Mouse (Mus musculus): ENCODE data around the gene Crxos.
"Not testable (repeated sequence)": the region's sequence is repeated elsewhere in the genome, so short reads cannot be mapped to it uniquely, and the experiment has no call there.

Gene Crxos

DNA sequence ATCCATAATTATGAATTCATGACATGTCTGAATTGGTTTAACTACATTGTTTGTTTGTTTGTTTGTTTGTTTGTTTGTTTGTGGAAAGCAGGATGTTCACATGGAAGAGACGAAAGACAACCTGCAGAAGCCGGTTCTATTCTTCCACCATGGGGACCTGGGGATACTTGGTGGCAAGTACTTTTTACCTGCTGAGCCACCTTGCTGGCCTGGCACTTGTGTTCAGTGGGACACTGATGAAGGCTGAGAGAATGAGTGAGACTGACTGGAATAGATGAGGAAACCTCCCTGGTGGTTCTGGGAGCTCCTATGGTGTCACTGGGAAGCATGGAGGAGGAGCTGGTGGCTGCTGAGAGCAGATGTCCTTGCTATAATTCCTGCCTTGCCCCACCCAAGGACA, at the start of gene Crxos:
Crxos (plus strand) TSS at position 301 of the 400 bp plus-strand sequence.
- no peak for DNase-seq (ENCODE audit: low read depth, low spot score)

DNA sequence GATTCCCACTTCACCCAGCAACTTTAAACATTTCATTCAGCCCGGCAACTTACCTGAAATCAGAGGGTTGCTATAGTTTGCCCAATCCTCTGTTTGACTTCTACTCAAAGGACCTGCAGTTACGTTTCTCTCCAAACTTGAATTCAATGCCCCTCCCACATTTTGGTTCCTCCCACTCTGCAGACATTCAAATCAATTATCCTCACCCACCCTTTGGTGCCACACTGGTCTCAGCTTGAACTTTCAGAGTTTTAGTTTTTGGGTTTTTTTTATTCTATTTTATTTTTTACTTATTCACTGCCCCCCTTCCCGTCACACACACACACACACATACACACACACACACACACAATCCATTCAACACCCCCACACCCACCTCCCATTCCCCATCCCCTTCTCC, 42.8 kb upstream of the Crxos start, which contains the start of gene Obox6:
Obox6 (minus strand) TSS at position 101 of the 400 bp plus-strand sequence.
- no peak for DNase-seq (ENCODE audit: low read depth, low spot score)

GRCm38 (mm10) chr7:15859657-15860056, 22.8 kb upstream of the Crxos start:
- no peak for DNase-seq (ENCODE audit: low read depth, low spot score)

- DNase-seq (ENCODE audit: low read depth, low spot score), result no peak
Measured at GRCm38 (mm10) chr7:15864104-15864503, 18.3 kb upstream of the Crxos start.

GRCm38 (mm10) chr7:15879756-15880155, 2.7 kb upstream of the Crxos start, which contains the start of gene Crx:
Gene Crx (minus strand): TSS chr7:15879968.
- DNase-seq (ENCODE audit: low read depth, low spot score), result no peak

- DNase-seq (ENCODE audit: low read depth, low spot score), result no peak
Measured at GRCm38 (mm10) chr7:15881388-15881787, 1.0 kb upstream of the Crxos start.

GRCm38 (mm10) chr7:15881831-15882230, 586 bp upstream of the Crxos start:
- DNase-seq (ENCODE audit: low read depth, low spot score), result no peak

DNA sequence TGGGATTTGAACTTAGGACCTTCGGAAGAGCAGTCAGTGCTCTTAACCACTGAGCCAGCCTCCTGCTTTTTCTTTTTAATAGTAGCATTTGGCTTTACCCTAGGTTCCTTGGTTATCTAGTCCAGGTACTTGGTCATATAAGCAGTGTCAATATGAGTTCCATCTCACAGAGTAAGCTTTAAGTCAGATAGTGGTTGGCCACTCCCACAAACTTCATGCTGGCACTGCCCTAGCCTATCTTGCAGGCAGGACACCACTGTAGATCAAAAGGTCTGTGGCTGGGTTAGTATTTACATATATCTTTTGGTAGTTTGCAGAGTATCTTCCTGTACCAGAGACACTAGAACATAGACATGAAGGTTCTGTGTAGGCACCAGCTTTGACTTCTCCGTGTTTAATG, 1.7 kb downstream of the Crxos start:
- no peak for DNase-seq (ENCODE audit: low read depth, low spot score)

GRCm38 (mm10) chr7:15894251-15894650, 11.8 kb downstream of the Crxos start:
- DNase-seq (ENCODE audit: low read depth, low spot score), result no peak

DNA sequence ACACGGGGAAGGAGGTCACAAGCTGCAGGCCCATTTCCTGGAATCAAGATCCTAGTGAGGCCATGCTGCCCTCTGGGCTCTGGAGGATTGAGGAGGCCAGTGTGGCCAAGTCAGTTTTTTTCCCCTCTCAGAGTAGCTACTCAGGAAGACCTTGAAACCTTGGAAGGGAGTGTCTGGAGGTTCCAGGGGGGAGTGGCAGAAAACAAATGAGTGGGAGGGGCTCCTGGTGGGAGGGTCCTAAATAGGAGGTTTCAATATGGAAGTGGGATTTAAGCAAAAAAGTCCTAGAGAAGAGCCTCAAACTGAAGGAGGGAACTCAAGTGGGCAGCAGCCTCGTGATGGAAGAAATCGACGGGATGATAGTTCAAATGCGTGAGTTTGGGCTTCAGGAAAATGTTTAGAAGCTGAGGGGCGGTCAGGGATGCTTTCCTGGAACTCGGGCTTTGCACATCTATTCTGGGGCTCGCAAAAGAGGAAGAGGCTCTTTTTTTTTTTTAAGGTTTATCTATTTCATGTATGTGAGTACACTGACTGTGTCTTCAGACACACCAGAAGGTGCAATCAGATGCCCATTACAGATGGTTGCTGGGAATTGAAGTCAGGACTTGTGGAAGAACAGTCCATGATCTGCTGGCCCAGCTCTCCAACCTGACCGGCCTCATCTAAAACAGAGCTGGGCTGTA, 19.1 kb downstream of the Crxos start:
- no peak for DNase-seq (ENCODE audit: low read depth, low spot score)

GRCm38 (mm10) chr7:15905861-15906260, 23.4 kb downstream of the Crxos start:
- DNase-seq (ENCODE audit: low read depth, low spot score), result no peak

DNA sequence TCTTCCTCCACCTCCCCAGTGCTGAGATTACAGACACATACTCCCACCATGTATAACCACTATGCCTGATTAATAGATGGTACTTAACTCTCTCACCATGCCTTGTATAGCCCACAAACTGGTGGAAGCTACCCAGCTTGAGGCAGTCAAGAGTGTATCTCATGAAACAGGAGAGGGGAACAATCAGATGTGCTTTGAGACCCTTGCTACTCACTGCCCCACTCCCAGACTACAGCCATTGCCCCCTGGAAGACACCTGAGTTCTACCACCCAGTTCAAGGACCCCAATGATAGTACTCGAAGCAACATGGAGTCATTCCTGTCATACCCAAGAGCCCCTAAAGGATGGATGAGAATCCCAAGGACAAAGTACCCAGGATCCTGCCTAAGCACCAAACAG, 24.2 kb downstream of the Crxos start:
- DNase-seq (ENCODE audit: low read depth, low spot score), result no peak

DNA sequence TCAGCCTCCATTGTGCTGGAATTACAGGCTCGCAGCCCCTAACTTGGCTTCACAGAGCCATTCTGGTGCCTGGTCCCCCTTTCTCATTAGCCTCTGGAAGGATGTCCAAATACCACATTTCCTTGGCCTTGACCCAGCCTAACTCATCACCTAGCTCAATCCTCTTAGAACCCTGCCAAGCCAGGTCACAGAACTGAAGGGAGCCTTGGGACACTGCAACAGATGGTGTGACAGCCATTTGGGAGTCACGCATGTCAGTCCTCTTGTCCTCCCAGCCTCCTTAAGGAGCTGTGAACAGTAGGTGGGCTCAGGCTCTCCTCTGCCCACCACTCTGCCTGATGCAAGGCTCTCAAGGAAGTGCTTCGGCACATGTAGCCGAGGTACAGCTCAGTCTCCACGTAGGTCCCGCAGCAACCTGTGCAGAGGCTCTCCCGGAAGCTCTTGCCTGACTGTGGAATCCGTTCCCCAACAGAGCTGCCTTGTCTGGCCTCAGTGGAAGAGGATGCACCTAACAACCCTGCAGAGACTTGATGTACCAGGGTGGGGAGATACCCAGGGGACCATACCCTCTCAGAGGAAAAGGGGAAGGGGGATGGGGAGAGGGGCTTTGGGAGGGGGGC, 25.7 kb downstream of the Crxos start:
- no peak for DNase-seq (ENCODE audit: low read depth, low spot score)

DNA sequence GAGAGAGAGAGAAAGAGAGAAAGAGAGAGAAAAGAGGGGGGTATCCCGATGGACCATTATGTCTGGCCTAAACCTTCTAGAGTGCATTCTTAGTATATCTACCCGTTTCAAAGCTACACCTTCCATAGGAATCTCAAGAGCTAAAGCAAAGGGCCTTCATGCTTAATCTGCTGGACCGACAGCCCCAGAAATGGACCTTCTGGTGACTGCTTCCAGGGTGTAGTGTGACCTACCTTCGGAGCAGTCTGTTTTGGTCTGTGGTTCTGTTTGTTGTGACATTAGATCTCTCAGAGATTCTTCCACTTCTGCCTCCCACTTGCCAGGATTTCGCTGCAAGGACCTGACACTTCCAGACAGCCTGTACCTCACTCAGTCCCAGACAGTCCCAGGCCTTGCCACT, 28.1 kb downstream of the Crxos start:
- no peak for DNase-seq (ENCODE audit: low read depth, low spot score)

GRCm38 (mm10) chr7:15912183-15912582, 29.8 kb downstream of the Crxos start:
- DNase-seq (ENCODE audit: low read depth, low spot score), result peak; percentile 92

GRCm38 (mm10) chr7:15914252-15914651, 31.8 kb downstream of the Crxos start:
- peak; percentile 58 for DNase-seq (ENCODE audit: low read depth, low spot score)

DNA sequence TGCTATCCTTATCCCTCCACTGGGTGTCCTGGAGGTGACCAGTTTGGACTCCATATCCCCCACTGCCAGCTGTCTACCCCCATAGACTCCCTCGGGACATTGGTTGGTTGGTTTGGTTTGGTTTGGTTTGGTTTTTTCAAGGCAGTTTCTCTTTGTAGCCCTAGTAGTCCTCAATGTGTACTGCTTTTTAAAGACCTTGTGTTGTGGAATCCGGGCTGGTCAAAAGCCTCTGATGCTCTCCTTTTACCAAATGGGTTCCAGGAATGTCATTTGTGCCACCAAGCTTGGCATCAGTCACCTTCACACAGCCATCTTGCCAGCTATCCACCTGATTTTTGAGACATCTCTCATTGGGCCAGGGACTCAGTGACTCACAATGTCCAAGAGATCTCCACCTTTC, 32.3 kb downstream of the Crxos start:
- no peak for DNase-seq (ENCODE audit: low read depth, low spot score)

- not testable (repeated sequence) for DNase-seq (ENCODE audit: low read depth, low spot score)
Measured at GRCm38 (mm10) chr7:15915695-15916094, 33.3 kb downstream of the Crxos start.

GRCm38 (mm10) chr7:15916134-15916723, 33.8 kb downstream of the Crxos start:
- no peak for DNase-seq (ENCODE audit: low read depth, low spot score)

GRCm38 (mm10) chr7:15916996-15917395, 34.6 kb downstream of the Crxos start:
- no peak for DNase-seq (ENCODE audit: low read depth, low spot score)

- DNase-seq (ENCODE audit: low read depth, low spot score), result no peak
Measured at GRCm38 (mm10) chr7:15918371-15918770, 36.0 kb downstream of the Crxos start.

DNA sequence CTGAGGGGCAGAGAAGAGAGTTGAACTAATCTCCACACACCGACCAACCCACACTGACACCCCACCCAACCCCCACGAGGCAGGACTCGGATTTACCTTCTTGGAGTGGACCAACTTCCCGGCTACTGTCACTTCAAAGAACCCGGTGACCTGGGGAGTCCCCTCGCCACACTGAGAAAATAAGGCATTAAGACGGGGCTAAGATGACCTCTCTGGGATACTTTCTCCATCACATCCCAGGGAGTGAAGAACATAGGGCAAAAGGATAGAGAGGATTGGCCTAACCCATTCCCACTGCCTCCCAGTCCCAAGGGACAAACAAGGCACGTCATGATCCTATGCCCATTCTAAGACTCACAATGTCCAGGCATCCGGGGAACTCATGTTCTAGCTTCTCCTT, 37.5 kb downstream of the Crxos start:
- no peak for DNase-seq (ENCODE audit: low read depth, low spot score)

DNA sequence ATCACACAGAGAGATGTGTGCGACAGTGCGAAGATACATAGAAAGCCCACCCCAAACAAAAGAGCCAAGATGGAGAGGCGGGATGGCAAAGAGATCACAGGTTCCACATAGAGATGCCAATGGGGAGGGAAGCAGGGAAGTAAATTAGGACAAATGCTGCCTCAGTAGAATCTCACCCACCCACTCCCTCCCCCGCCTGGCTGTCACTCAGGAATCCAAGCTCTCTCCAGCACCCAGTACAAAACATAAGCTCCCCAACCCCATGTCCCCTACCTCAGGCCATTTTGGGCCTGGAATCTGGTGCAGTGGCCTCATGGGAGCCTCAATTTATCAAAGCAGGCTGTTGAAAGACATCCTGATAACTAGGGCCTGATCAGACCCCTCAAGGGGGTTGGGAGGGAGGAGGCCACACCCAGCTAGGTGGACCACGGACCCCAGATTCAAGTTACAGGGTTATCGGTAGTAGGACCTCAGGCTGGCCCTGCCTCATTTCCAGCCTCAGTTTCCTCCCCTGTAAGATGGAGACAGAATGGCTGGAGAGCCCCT, 38.3 kb downstream of the Crxos start:
- DNase-seq (ENCODE audit: low read depth, low spot score), result no peak

Measured in forelimb bud, embryonic 11.5 days (tissue).